Mouse (Mus musculus) heart, adult 11 months (tissue): Measurements from ENCODE around the gene Zfp423.
A peak's percentile ranks its signal among the peaks of the same experiment; 100 is the strongest.

ENCODE experiments used
- DNase-seq: peaks from one replicate; pipeline ENCODE4 v3.0.0; 2022

Gene Zfp423

DNA sequence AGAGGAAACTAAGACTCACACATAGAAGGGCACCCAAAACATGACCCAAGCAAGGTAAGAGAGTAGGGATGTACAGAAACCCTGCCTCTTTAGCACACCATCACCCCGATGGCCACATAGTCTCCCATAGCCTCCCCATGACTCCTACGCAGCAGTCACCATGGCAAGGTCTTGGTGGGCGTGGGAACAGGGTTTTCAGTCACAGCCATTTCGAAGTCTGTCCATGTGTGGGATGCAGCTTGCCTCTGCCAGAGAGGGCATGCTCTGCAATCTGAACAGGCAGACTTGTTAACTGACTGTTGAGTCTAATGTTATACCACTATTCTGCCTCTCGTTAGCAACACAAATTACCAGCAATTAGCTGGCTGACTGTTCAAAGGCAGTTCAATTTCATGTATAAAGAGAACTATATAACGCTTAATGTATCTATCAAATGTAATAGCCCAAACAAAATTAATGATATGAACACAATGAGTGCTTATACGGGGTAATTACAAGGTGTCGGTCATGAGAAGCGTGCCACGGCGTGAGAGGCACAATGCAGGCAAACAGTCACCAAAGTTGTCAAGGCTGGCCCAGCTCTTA is 218.4 kb downstream of the Zfp423 start:
- peak; percentile 61 for DNase-seq

DNA sequence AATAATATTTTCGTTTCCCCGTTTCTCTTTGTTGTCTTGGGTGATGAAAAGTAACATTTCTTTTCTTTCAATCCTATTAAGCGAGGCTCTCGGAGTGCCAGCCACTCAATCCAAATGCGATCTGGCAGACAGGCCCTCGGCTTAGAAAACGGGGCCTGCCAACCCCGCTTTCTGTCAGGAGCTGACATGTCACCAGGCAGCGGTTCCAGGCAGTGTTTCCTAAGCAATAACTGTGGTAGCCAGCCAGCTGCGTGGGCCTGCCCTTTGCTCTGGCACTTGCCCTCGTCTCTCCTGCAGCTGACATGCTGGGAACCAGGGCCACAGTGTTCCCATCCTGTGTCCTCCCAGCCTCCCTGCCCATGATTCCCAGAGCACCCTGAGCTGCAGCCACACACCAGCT is 221.5 kb downstream of the Zfp423 start:
- no peak for DNase-seq

DNA sequence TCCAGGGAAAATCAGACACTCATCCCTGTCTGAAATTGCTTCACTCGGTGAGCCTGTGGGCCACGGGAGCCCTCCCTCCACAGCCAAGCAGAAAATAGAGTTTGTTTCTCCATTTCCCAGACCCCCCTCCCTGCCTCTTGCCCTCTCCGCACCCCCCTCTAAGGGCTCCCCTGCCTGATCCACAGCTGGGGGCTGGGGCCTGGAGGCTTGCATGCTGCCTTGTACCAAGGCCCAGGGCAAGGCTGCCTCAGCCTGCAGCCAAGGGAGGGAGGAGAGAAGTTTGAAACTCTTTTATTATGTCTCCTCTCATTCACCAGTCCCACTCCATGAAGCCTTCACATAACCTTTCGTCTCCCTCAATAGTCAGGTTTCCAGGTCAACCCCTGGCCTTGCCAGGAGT is 224.5 kb downstream of the Zfp423 start:
- DNase-seq: no peak

DNA sequence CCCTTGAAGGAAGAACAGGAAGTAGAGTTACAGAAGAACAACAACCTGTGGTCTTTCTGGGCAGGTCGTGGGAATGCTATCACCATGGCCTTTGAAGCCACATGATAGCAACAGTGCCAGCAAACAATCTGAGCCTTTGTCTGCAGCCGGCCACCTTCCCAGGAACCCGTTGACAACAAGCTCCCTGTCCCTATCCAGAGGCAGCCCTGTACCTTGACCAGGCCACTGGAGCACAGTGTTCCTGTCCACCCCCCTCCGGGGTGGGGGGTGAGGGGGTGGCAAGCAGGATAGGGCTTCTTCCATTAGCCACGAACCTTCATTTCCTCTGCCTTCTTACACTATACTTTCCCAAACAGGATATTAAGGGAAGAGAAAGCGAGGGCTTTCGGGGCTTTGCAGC is 224.9 kb downstream of the Zfp423 start:
- no peak for DNase-seq

DNA sequence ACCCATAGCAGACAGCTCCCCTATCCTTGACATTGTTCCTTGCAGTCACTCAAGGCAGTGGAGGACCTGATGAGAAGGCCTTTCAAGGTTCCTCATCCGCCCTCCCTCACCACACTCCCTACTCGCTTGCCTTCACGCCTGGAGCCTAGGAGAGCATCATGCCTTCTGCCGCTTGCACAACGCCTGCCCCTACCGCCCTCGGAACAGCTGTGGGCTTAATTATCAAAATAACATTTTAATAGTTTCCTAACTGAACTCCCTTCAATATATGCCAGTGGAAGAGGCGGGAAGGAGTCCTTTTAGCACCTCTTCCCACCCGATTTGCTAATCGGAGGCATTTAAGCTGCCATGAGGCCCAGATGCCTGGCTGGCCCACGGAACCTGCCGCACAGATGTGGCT is 228.3 kb downstream of the Zfp423 start:
- DNase-seq: no peak

DNA sequence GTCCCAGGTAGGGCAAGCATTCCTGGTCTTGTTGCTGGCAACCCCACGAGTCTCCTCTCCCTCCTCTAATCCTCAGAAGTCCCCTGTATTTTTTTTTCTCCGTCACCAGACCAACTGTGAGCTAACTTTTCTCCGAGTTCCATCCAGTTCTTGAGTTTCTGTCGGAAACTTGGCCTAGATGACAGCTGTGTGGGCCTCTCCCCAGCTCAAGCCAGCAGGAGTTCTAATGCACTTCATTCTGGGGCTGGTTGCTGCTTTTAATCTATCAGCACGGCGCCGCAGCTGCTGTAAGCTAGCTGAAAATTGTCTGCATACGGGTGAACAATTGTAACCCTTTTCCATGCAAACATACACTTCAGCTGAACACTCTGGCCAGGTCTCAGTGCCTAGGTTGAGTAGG is 236.4 kb downstream of the Zfp423 start:
- peak; percentile 84 for DNase-seq

DNA sequence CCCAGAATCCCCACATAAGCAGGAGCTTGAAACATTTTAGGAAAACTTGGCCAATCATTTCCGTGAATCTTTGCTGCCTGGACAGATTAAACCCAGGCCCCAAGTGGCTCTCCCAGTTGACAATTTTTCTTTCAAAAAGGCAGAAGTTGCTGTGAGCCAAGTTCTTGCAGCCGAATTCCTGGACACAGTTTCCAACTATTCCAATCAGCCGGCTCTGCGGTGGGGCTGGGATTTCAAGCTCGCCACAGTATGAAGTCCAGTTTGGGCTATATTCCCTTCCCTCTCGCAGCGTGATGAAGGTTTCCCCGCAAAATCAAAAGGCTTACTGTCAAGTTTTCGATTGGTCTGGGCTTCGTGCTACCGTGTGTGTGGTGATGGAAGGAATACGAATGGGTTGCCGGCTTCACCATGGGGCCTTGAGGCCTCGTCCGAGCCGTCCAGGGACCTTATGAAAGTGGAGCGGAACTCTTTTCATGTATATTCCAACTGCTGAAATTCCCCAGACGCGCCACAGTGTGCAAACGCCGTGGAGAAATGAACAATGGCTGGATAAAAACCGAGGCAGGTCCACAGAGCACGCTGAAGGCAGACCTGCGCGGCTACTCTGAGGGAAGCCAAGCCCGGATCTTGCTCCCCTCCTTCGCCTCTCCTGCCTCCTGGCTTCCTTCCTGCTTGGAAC is 240.1 kb downstream of the Zfp423 start:
- DNase-seq: peak; percentile 88

DNA sequence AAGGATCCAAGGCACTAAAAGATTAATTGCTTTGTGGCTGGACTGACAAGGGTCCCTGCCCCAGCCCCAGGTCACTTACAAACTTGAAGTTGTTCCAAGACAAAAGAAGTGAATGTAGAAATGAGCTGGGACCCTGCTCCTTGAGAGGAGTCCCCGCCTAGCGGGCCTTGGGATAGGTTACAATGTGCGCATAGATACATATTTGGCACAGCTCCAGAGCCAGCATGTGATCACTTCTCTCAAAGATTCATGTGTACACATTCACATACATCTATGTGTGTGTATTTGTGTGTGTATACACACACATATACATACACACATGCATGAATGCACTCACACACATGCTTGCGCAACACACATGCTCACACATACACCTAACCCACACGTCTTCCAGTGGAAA is 241.9 kb downstream of the Zfp423 start:
- DNase-seq: no peak

DNA sequence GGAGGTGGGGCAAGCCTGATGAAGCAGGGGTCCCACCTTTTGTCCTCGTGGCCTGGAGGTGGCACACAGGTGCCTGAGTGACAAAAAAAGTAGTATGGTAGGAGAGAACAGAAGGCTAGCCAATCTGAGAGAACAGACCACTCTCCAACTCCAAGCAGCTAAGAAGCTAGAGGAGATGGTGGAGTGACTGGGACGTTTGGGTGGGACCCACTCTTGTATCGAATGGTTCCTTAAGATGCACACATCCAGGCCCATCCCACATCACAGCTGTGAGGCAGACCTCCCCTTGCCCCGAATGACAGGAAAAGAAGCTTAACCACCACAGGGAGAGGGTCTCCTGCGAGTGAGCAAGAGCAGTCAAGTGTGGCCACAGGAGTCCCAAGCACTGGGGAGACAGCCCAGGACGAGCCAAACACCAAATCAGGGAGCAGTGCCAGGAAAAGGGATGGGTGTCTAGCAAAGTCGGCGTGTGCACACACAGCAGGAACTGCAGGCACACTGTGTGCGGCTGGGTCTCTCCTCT is 242.6 kb downstream of the Zfp423 start:
- no peak for DNase-seq

DNA sequence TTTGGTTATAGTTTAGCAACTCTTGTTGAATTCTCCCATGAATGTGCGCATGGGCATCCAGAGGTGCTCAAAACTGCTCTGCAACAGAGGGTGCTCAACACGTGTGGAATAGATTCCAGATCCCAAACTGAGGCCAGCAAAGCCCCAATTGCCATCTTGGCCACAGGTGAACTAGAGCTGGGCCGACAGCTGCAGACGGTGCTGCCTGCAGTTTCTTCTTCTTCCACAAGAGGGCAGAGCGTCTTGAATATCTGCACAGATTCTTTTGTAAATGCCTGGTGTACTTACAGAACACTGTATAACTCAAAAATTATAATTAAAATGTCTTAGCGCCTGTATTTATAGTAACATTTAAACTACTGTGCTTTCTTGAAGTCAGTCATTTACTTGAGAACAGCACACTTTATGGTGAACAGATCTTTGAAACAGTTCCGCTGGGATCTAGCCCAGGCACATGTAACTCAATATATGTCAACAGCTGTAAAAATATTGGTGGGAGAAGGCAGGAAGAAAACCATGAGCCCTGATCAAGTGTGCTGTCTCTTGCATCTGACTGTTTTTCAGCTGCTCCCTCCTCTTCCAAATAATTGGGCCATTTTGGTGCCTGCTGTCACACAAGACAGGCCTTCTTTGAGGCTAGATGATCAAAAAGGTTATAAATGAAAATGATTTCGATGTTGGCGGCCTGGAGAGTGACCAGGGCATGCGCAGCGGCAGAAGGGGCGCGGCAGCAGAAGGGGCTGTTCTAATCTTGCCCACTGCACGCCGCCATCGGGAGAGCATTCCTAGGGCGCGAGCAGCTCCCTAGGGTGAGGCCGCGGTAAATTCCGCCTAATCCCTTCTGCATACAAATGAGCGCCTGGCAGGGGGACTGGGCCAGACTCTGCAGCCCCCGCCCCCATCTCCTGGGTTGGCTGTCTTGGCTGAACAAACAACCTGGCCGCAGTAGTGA is 243.4 kb downstream of the Zfp423 start:
- peak; percentile 91 for DNase-seq

DNA sequence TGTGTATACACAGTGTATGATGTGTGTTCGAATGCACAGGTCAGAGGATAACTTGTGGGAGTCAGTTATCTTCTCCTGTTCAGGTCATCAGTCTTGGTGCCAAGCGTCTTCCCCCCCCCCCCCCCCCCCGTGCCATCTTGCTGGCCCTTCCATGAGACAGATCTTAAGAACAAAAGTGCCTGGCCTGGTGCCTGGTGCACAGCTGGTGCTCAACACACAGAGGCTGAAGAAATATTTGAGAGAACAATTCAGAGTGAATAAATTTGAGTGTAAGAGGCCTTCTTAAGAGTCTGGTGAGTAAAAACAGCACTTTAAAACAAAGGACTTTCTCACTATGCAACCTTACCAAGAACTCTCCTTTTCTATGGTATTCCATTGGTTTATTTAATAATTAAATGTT is 245.4 kb downstream of the Zfp423 start:
- no peak for DNase-seq

DNA sequence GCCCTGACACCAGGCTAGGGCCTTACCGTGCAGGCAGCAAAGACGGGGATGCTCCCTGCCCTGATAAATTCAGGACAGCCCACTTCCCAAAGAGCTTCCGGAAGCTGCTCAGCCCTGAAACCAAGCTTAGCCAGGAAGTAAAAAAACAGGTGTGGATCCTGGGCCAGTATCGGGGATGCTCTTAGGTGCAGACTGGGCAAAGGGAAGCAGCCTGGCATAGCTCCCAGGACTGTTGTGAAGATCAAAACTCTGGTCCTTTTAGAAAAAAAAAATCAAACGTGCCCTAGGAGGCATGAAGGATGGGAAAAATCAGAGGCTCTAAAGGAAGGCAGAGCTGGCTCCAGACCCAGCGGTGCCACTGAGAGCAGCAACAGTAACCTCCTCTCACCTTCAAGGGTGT is 247.4 kb downstream of the Zfp423 start:
- DNase-seq: no peak

DNA sequence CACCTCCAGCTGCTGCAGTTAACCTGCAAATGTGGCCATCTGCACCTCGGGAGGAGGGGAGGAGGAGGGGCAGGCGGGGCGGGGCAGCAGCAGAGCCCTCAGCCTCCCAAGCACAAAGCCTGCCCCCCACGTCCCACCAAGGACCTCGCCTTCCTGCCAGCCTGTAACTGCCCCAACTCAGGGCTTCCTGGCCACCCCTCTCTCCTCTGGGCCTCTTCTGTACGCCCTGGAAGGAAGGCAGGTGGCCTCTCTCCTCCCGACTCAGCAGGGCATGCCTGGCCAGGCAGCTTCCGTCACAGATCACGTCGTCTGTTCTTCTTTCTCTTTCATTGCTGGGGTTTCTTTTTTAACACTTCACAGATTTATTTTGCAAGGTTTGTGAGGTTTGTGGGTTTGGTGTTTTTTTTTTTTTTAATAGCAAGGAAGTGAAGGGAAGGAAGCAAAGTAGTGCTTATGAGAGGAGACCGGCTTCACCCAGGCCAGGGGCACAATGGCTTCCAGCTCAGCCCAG is 251.2 kb downstream of the Zfp423 start:
- no peak for DNase-seq

DNA sequence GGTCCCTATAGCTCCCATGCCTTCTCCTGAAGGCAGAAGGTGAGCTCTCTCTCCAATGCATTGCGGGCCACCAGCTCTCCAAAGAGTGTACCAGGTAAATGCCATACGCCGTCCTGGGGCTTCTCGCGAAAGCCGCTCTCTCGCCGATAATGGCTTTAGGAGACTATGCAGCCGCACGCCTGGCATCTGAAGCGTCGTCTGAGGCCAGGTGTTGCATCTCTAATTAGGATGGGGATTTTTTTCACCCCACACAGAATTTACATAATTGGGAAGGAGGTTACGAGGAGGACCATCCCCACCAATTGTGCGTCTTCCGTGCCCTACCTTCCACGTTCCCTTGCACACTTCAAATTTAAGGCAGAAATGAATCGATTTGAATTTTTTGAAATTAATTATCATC is 252.2 kb downstream of the Zfp423 start:
- DNase-seq: no peak

DNA sequence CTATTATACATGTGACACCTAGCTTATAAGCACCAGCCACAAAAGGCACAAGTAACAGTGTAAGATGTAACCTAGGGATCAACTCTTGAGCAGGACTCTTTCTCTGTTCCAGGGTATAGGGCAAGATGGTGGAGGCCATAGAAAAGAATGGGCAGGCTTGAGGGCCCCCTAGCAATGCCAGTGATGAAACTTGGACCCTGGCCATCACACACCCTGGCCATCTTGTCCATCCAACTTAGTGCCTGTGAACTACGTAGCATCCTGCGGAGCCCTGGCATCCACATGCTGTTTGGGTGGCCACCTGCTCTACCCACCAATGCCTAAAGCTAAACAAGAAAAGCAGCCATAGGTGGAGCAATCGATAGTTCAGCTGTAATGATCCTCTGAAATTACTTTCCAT is 254.6 kb downstream of the Zfp423 start:
- no peak for DNase-seq

DNA sequence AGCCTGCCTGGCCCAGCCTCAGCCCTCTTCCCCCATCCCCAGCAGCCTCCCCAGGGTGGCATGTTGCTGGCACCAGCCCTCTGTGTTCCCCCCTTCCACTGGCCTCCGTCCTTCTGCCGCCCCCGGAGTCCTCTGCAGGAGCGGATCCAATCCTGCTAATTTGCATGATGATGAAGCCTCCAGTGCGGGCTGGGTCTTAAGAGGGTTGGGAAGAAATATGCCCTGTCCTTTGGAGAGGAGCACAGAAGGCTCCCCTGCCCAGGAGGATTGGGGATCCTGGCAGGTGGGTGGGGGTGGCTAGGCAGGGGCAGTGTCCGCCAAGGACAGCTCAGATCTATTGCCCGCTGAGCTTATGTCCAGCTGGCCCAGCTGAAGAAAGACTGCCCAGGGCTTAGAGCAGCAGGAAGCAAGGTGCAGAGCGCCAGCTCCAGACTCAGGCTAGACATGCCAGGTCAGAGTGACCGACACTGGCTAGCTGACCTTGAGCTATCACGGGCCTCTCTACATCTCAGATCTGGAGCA is 256.5 kb downstream of the Zfp423 start:
- no peak for DNase-seq

DNA sequence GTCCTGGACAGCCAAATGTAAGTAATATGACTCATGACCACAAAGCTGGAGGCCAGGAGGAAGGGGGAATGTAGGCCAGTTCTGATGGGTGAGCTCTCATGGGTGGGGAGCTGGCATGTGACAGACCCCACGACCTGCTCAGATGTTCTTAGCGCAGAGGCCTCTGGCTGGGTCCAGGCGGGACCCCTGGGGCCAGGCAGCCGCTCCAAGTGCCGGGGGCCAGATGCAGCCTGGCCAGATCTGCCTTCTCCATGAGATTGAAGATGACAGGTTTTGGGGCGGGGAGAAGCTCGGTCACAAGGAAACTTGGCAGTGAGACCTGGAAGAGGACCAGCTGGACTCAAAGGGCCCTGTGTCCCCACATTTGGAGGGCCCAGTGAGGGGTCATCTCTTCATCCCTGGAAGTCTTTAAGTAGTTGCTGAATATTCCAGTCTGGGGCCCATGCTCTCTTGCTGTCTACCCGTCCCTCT is 257.3 kb downstream of the Zfp423 start:
- peak; percentile 92 for DNase-seq

DNA sequence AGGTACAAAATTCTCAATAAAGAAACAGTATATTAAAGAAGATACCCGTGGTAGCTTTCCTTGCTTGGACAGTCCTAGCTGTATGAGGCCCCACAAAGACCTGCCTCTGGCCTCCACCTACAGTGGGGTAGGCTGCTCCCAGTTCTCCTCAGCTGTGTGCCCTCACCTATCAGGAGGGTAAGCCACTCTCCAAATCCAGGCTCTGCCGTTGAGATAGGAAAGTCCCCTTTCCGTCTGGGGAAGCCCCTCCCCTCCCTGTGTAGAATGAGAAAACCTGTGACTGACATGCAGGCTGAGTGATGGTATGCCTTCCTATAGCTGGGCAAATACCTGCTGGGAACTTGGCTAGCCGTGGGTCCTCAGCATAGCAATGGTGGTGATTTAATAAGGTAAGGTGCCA is 257.8 kb downstream of the Zfp423 start:
- DNase-seq: no peak

DNA sequence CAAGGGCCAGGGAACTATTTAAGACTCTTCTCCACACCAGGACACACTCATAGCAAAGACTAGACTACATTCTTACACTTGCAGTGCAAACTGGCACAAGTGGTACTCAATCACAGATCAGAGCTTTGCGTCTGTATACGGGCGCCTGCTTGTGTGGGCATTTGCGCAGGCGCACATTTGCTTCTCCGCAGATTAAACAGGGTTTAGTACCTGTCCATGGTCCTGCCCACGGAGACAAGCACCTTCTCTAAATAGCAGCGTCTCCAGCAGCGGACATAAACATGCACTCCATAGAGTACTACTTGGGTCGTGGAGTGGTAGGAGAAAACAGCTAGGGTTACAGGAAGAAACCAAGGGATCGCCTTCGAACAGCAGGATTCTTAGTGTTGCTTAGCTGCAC is 259.1 kb downstream of the Zfp423 start:
- no peak for DNase-seq

DNA sequence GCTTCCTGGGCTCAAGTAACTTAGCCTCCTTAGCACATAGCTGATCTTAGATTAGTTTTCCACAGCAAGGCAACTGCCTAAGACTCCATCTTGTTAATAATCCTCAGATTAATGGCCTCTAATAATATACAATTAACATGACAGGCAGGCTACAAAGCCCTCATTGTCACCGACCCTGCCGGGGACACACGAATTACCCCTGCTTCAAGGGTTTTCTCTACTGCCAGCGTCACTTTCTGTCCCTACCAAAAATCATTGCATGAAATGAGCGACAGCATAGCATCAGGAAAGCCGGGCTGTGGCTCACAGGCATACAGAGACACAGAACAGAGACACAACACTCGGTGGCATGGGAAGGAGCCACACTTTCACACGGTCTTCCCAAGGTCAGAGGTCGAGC is 262.3 kb downstream of the Zfp423 start:
- no peak for DNase-seq

DNA sequence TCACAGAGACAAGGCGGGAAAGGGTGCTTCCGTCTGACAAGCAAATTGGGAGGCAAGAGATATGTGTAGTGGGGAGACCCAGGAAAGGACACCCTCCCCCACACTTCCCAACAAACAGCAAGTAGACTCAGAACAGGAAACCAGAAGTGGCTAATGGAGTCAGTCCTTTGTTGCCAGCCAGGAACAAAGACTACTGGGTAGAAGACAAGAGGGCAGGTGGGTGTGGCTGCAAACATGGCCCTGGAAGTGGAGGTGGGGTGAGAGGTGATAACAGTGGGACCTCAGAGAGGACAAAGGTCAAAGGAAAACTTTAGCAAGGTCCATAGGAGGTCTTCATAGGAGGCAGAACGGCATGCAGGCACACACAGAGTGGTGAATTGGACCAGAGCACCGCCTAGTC is 265.7 kb downstream of the Zfp423 start:
- DNase-seq: no peak

DNA sequence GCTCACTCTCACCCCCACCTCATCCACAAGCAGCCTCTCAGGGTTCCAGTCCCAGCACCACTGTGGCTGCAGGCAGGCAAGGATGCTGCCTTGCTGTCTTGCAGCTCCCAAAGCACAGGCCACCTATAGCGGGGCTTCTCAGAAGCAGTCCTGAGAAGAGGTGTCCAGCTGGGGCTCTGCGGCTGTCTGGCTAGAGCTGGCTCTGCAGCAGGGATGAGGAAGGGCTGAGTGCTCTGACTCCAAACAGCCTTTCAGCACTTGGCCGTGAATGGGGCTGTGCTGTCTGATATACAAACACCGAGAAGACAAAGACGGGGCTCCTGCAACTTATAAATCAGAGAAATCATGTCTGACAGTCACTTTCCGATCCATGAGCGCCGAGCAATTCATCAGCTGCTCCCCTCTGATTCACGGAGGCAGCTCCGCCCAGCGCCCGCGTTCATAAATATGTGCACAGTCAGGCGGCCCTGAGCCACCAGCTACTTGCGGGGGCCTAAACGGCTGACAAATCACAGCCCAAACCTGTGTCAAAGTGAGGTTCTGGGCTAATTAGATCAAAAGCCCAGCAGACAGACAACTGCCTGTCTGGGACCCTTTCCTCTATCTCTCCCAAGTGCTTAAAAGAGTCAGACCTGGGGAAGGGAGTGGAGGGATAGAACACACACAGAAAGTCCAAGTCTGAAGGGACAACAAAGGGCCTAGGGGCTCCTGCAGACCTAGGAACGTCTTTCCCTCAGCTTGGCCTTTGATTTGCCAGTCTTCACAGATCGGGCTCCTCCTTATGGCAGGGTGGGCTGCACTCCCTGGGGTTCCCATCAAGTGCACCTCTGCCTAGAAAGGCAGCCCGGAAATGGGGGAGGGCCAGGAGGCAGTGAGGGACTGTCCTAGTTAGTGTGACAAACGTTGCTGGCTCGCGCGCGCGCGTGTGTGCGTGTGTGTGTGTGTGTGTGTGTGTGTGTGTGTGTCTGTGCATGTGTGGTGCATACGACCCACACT is 269.0 kb downstream of the Zfp423 start:
- no peak for DNase-seq
